Mouse (Mus musculus): ENCODE data around the gene Zfp677. TPM values are rescaled to one million over a fixed set of nuclear protein-coding genes. Genes with fewer than 3 reads are reported as not detected.
"Not testable (repeated sequence)": the region's sequence is repeated elsewhere in the genome, so short reads cannot be mapped to it uniquely, and the experiment has no call there.

Gene Zfp677
- 9.8 and 11.1 TPM in 2 replicates for total RNA-seq (2015)
- 9.4 and 11.1 TPM in 2 replicates for total RNA-seq (2017)

DNA sequence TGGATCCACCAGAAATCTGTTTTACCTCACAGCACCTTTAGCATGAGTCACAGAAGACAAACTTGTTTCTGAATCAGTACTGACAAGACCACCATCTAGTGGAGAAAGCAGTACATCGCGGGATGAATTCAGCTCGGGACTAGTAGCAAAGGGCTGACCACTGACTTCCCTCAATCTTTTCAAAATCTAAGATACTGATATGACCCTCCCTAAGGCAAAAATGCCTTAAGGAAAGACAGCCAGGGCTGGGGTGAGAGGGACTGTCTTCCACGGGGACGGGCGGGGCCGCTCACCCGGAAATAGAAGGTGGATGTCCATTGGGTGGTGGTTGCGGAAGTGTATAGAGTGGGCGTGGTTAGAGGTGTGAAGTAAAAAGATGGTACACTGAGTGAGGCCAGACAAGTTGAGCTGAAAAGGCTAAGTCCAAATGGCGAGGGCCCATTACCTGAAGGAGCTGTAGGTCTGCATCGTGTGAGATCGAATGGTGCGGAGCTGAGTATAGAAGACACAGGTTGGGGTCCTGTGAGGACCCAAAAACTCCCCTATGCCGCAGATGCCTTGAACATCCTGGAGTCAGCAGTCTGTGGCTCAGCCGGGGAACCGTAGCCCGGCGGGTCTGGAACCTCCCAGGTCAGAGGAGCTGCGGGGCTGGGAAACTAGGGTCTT is at the start of gene Zfp677:
Zfp677 (plus strand) TSS at position 358 of the 666 bp plus-strand sequence.
- peak; percentile 99 for ATAC-seq (ENCODE audit: poor library complexity, severe bottlenecking)

DNA sequence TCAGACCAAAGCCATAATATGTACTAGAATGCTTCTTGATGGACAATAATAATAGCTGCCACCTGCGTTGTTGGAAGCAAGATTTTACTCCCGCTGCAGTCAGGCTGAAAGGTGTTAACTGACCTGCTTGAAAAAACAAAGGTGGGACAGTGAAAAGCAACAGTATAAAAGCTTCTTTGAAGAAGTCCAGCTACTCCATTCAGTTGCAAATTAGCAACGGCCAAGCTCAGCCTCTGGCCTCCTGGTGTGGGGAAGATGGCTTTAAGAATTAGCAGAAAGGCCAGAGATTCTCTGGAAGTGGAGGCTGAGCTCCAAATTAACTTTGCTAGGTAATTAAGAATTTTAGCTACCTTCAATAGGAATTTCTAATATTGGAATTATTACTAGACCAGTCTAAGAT is 15.5 kb upstream of the Zfp677 start:
- ATAC-seq (ENCODE audit: poor library complexity, severe bottlenecking), result not testable (repeated sequence)

DNA sequence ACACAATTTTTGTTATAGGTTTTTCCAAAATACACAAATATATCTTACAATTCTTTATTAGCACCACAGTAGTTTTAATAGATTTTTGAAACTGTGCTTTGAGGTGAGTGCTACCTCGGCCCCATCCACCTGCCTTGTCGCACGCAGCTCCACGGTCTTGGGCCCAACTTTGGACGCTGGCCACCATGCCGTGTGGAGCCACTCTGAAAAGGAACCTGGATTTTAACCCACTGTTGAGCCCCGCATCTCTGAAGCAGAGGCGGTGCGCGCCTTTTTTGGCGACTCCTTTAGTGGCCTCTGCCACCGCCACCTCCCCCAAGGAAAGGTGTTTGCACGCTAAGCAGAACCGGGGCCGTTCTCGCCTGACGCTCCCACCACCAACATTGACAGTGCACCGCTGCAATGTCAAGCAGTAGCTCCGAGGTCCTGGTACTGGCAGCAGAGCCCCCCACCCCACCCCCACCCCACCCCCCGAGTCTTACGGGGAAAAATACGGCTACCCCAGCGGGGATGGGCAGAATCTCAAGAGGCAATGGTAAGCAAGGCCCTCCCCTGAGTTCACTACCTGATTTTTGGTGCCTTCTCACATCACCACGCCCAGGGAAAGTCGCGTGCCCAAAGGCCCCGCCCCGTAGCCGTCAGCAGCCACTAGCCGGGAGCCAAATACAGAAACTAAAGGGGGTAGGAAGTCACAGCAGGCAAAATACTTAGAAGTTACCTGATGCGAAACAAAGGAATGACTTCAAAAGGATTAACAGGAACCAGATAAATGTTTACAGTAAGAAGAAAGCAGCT is 13.4 kb upstream of the Zfp677 start:
- ATAC-seq (ENCODE audit: poor library complexity, severe bottlenecking), result peak; percentile 100

DNA sequence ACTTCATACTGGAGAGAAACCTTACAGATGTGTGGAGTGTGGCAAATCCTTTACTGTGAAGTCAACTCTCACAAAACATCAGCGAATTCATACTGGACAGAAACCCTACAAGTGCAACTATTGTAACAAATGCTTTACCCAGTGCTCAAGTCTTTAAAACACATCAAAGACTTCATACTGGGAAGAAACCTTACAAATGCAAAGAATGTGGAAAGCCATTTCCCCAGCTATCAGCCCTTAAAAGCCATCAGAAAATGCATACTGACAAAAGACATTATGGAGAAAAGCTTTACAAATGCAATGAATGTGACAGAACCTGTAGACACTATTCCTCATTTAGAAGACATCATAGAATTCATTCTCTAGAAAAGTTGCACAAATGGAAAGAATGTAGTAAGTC is 8.2 kb upstream of the Zfp677 start:
- ATAC-seq (ENCODE audit: poor library complexity, severe bottlenecking), result no peak

DNA sequence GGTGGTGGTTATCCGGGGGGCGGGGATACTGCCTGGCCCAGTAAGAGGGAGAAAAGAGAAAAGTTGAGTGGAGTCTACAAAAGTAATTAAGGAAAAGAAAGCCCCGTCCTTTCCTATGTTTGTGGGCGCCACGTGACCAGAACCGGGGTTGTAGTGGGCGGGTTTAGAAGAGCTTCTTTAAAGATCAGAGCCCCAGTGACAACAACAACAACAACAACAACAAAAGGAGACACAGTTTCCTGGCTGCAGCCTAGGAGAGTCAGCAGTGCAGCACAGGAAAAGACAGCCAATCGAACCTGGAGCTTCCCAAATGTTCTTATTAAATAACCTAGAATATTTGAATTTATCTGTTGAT is 486 bp downstream of the Zfp677 start:
- peak; percentile 45 for ATAC-seq (ENCODE audit: poor library complexity, severe bottlenecking)

DNA sequence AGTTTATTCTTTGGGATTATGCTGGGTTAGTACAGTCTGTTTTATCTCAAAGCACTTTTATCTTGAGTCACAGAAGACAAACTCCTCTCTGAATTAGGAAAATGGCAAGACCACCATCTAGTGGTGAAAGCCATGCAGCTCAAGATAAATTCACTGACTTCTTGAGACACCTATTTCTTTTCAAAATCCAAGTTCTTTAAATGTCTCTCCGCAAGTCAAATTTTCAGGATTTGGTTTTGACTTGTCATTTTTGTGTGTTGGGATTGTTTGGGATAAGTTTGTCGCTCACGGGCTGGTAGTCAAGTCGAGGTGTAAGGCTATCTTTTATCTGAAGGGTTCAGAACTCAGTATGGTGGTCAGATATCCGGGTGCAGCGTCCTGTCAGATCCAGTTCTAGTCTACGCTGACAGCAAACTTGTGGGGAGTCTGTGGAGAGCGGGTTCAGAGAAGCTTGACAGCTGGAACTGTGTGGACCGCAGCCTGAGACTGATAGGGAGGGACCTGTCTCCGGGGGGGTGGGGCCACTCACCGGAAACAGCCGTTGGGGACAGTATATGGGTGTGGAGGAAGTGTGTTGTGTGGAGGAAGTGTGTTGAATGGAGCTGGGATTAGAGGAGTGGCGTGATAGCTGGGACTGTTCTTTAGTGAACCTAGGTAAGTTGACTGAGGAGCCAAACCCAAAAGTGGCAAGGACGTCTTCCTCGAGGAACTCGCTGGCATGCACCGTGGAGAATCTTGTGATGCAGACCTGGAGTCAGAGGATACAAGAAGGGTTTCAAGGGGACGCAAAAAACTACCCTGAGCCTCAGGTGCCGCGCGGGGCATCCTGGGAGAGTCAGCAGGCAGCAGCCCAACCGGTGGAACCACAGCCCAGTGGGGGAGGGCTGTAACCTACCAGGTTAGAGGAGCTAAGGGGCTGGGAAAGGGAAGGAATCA is 39.4 kb downstream of the Zfp677 start, which contains the start of gene Zfp54:
Zfp54 (plus strand) TSS at position 564 of the 936 bp plus-strand sequence.
- ATAC-seq (ENCODE audit: poor library complexity, severe bottlenecking), result peak; percentile 97

DNA sequence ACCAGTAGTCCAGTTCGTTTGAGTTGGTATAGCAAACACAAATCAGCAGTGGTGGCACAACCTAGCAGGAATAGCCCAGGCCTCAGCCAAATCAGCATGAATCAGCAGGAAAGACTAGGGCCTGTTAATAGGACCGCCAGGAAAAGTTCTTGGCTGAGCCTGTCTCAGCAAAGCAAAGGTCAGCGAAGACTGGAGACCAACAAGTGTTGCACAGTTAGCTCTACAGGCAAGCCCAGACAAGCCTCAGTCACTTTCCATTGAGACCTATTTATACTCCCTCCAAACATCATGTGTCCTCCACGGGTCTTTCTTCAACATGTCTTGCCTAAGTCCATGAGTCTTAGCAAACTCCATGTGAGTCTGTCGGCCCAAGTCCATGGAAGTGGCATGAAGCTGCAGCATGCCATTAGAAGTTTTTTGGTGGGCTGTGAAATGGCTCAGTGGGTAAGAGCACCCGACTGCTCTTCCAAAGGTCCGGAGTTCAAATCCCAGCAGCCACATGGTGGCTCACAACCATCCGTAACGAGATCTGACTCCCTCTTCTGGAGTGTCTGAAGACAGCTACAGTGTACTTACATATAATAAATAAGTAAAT is 55.4 kb downstream of the Zfp677 start:
- not testable (repeated sequence) for ATAC-seq (ENCODE audit: poor library complexity, severe bottlenecking)

Other genes starting within 250 kb of the Zfp677 start
- not detected in 2 replicates for gene Vmn1r234, start 157.7 kb upstream of the Zfp677 start, total RNA-seq (2015)
- gene Vmn1r234, start 157.7 kb upstream of the Zfp677 start, total RNA-seq (2017), result not detected in 2 replicates
- gene Vmn1r235, start 127.3 kb upstream of the Zfp677 start, total RNA-seq (2015), result not detected in 2 replicates
- not detected in 2 replicates for gene Vmn1r235, start 127.3 kb upstream of the Zfp677 start, total RNA-seq (2017)
- gene Vmn1r236, start 100.8 kb upstream of the Zfp677 start, total RNA-seq (2015), result not detected in 2 replicates
- gene Vmn1r236, start 100.8 kb upstream of the Zfp677 start, total RNA-seq (2017), result not detected in 2 replicates
- not detected in 2 replicates for gene Vmn1r237, start 71.9 kb upstream of the Zfp677 start, total RNA-seq (2015)
- gene Vmn1r237, start 71.9 kb upstream of the Zfp677 start, total RNA-seq (2017), result not detected in 2 replicates
- 4.1 and 7.1 TPM in 2 replicates for gene Zfp54, start 39.5 kb downstream of the Zfp677 start, total RNA-seq (2015)
- gene Zfp54, start 39.5 kb downstream of the Zfp677 start, total RNA-seq (2017), result 10.1 and 10.4 TPM in 2 replicates
- gene Zfp51, start 66.6 kb downstream of the Zfp677 start, total RNA-seq (2015), result 16.3 and 19.6 TPM in 2 replicates
- gene Zfp51, start 66.6 kb downstream of the Zfp677 start, total RNA-seq (2017), result 12.4 and 12.5 TPM in 2 replicates
- 23.9 and 25.5 TPM in 2 replicates for gene Zfp53, start 105.2 kb downstream of the Zfp677 start, total RNA-seq (2015)
- gene Zfp53, start 105.2 kb downstream of the Zfp677 start, total RNA-seq (2017), result 13.7 and 16.0 TPM in 2 replicates
- 20.2 and 25.4 TPM in 2 replicates for gene Zfp52, start 151.8 kb downstream of the Zfp677 start, total RNA-seq (2015)
- gene Zfp52, start 151.8 kb downstream of the Zfp677 start, total RNA-seq (2017), result 31.0 and 36.1 TPM in 2 replicates
- gene Zfp948, start 183.3 kb downstream of the Zfp677 start, total RNA-seq (2015), result 2.0 and 3.4 TPM in 2 replicates
- 1.8 and 3.0 TPM in 2 replicates for gene Zfp948, start 183.3 kb downstream of the Zfp677 start, total RNA-seq (2017)